Mouse (Mus musculus): ENCODE data around the gene Kctd4. TPM values are rescaled to one million over a fixed set of nuclear protein-coding genes. Genes with fewer than 3 reads are reported as not detected.
A peak's percentile ranks its signal among the peaks of the same experiment; 100 is the strongest.
"Not testable (repeated sequence)": the region's sequence is repeated elsewhere in the genome, so short reads cannot be mapped to it uniquely, and the experiment has no call there.

Kctd4 gene
- polyA plus RNA-seq (2011; ENCODE audit: insufficient read depth, insufficient read length, low replicate concordance, missing spikeins), result not detected in 2 replicates

DNA sequence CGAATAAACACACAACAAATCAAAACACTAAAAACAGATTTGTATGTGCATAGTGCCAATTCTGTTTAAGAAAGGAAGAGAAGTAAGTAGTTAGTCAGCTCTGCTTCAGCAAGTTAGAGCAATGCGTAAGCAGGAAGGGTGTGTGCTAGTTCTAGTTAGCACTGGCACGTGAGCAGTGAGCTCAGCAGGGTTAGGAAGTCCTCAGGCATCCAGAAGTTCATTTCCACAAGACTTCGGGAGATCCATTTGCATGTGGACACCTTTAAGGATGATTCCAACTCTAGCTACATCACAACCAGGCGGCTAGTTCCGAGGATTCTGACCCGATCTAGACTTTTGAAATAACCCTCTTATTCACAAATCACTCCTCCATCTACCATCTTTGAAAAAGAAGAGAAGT is at the start of gene Kctd4:
TSS of gene Kctd4 (plus strand) at position 244 of the 400 bp plus-strand sequence.
- H3K27ac ChIP-seq (ENCODE audit: control insufficient read depth, insufficient read depth, low read depth, low read length, poor library complexity), result no peak within 1 kb of the TSS
- H3K4me3 ChIP-seq (replicated peaks; ENCODE audit: control insufficient read depth, low read depth, low read length), result no peak within 1 kb of the TSS
- TF ChIP-seq POLR2A (IDR thresholded peaks at IDR 0.05; ENCODE audit: borderline replicate concordance, control insufficient read depth, low read depth, low read length) (no peak), CTCF (IDR thresholded peaks at IDR 0.05; ENCODE audit: control insufficient read depth, insufficient read depth, low read length) (no peak)
- H3K4me1 ChIP-seq (ENCODE audit: control insufficient read depth, insufficient read depth, low read length), result no peaks in the 10 kb centered on the region; the same call in 1 of the 2 replicates
- WGBS, result 82% methylated on average over 7 of the region's 7 CpGs

GRCm38 (mm10) chr14:75906931-75907330 is 47.9 kb upstream of the Kctd4 start:
- WGBS, result 55% methylated on average over 8 of the region's 8 CpGs
- TF ChIP-seq CTCF (IDR thresholded peaks at IDR 0.05; ENCODE audit: control insufficient read depth, insufficient read depth, low read length), result no peak
- no peak for TF ChIP-seq POLR2A (IDR thresholded peaks at IDR 0.05; ENCODE audit: borderline replicate concordance, control insufficient read depth, low read depth, low read length)
- H3K4me1 ChIP-seq (ENCODE audit: control insufficient read depth, insufficient read depth, low read length), result no peaks in the 10 kb centered on the region; the same call in 1 of the 2 replicates
- no peak overlapping the region for H3K27ac ChIP-seq (ENCODE audit: control insufficient read depth, insufficient read depth, low read depth, low read length, poor library complexity)
- H3K4me3 ChIP-seq (replicated peaks; ENCODE audit: control insufficient read depth, low read depth, low read length), result no peak overlapping the region

DNA sequence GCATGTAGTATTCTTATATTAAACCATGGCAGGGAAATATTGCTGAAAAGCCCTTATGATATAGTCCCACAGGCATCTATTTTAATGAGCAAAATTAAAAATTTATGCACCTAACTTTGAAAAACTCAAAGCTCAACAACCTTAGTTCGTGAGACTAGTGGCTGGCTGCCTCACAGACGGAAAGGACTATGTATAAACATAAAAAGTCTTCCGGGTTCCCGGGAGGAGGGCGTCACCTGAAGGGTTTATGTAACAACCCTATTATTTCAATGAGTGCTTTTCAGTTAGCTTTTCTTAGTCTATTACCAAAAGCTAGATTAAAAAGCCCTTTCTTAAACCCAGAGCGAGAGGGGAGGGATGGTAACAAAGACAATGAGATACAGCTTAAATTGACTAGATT is 42.8 kb upstream of the Kctd4 start:
- H3K4me1 ChIP-seq (ENCODE audit: control insufficient read depth, insufficient read depth, low read length), result no peaks in the 10 kb centered on the region
- H3K27ac ChIP-seq (ENCODE audit: control insufficient read depth, insufficient read depth, low read depth, low read length, poor library complexity), result no peak overlapping the region
- 89% methylated on average over 6 of the region's 6 CpGs for WGBS
- H3K4me3 ChIP-seq (replicated peaks; ENCODE audit: control insufficient read depth, low read depth, low read length), result no peak overlapping the region
- TF ChIP-seq POLR2A (IDR thresholded peaks at IDR 0.05; ENCODE audit: borderline replicate concordance, control insufficient read depth, low read depth, low read length), result no peak
- TF ChIP-seq CTCF (IDR thresholded peaks at IDR 0.05; ENCODE audit: control insufficient read depth, insufficient read depth, low read length), result no peak

DNA sequence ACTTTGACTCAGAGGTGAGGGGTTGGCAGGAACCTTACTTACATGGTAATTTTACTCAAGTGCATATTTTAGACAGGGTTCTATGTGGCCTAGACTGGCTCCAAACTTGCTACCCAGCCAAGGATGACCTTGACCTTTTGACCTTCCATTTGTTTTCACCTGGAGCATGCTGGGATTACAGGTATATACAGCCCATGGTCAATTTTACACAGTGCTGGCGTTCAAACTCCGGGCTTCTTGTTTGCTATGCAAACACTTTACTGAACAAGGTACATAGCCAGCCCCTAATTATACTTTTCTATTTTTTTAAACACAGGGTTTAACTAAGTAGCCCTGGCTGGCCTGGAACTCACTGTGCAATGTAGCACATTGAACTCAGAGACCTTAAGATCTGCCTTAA is 42.1 kb upstream of the Kctd4 start:
- Histone ChIP-seq H3K4me1 (ENCODE audit: control insufficient read depth, insufficient read depth, low read length) (no peaks in the 10 kb centered on the region), H3K27ac (ENCODE audit: control insufficient read depth, insufficient read depth, low read depth, low read length, poor library complexity) (no peak overlapping the region), H3K4me3 (replicated peaks; ENCODE audit: control insufficient read depth, low read depth, low read length) (no peak overlapping the region)
- TF ChIP-seq CTCF (IDR thresholded peaks at IDR 0.05; ENCODE audit: control insufficient read depth, insufficient read depth, low read length) (no peak), POLR2A (IDR thresholded peaks at IDR 0.05; ENCODE audit: borderline replicate concordance, control insufficient read depth, low read depth, low read length) (no peak)
- 86% methylated on average over 2 of the region's 2 CpGs for WGBS

DNA sequence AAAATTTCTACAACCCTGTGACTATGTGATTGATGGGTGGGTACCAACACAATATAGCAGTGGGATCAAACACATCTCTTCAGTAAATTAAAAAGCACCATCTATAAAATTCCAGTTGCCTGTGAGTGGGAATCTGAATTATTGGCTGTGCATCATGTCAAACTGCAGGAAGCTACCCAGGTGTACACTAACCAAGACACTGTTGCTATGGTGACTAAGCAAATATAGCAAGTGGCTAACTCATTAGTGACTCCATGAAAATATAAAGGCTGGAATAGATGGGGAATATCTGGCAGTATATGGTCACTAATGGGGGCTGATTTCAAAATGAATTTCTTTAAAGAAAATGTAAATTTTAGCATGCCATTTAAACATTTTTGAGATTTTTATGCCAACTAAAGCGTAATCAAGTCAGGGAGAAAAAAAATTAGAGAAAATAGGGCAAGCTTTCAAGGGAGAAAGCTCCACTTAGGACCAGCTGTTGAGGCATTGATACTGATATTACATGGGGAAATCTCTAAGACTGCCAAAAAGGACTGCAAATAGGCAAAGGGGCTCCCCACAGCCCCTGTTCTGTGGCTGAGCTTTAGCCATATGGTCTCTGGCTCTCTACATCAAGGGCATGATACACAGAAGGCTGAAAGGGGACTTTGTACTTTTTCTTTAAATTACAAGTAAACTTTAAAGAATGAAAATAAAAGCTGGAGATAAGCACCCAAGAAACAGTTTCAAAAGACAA is 31.3 kb upstream of the Kctd4 start:
- no peak overlapping the region for H3K4me3 ChIP-seq (replicated peaks; ENCODE audit: control insufficient read depth, low read depth, low read length)
- H3K27ac ChIP-seq (ENCODE audit: control insufficient read depth, insufficient read depth, low read depth, low read length, poor library complexity), result no peak overlapping the region
- WGBS, result 91% methylated on average over 1 of the region's 1 CpGs
- no peak for TF ChIP-seq CTCF (IDR thresholded peaks at IDR 0.05; ENCODE audit: control insufficient read depth, insufficient read depth, low read length)
- no peak for TF ChIP-seq POLR2A (IDR thresholded peaks at IDR 0.05; ENCODE audit: borderline replicate concordance, control insufficient read depth, low read depth, low read length)
- H3K4me1 ChIP-seq (ENCODE audit: control insufficient read depth, insufficient read depth, low read length), result no peaks in the 10 kb centered on the region

- not testable (repeated sequence) for H3K27ac ChIP-seq (ENCODE audit: control insufficient read depth, insufficient read depth, low read depth, low read length, poor library complexity)
- WGBS, result 86% methylated on average over 8 of the region's 8 CpGs
Measured at GRCm38 (mm10) chr14:75929713-75930112, 25.1 kb upstream of the Kctd4 start.

DNA sequence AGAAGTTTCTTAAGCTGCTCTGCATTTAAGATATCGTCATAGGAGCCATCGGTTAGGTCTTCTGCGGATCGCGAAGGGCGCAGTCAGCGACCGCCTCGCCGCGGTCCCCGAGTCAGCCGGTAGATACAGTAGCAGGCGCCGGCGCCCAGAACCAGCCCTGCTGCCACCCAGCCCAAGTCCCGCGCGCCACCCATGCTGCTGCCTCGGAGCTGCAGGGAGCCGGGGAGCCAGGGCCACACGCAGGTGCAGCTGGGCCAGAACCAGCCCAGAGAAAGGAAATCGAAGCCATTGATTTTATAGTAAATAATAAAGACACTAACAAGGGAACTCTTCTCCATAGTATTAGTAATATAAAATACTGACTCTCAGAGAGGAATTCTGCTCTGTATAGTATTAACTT is 23.5 kb upstream of the Kctd4 start:
- WGBS, result 96% methylated on average over 23 of the region's 23 CpGs
- no peak overlapping the region for H3K4me3 ChIP-seq (replicated peaks; ENCODE audit: control insufficient read depth, low read depth, low read length)
- TF ChIP-seq CTCF (IDR thresholded peaks at IDR 0.05; ENCODE audit: control insufficient read depth, insufficient read depth, low read length) (no peak), POLR2A (IDR thresholded peaks at IDR 0.05; ENCODE audit: borderline replicate concordance, control insufficient read depth, low read depth, low read length) (no peak)

More at GRCm38 (mm10) chr14:75929713-75930112, 25.1 kb upstream of the Kctd4 start:
- not testable (repeated sequence) for H3K4me3 ChIP-seq (replicated peaks; ENCODE audit: control insufficient read depth, low read depth, low read length); H3K4me1 ChIP-seq (ENCODE audit: control insufficient read depth, insufficient read depth, low read length)

DNA sequence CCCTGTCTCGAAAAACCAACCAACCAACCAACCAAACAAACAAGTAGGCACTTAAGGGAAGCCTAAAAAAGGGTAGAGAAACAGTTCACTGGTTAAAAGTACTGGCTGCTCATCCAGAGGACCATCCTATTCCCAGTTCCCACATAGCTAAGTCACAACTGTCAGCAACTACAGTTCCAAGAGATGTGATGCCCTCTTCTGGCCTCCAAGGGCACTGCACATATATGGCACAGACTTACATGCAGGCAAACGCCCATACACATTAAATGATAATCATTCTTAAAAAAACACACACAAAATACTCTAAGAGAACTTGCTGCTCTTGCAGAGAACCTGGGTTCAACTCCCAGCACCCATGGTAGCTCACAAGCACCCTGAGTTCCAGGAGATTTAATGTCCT is 20.4 kb upstream of the Kctd4 start:
- Histone ChIP-seq H3K4me3 (replicated peaks; ENCODE audit: control insufficient read depth, low read depth, low read length) (no peak overlapping the region), H3K4me1 (ENCODE audit: control insufficient read depth, insufficient read depth, low read length) (no peaks in the 10 kb centered on the region), H3K27ac (ENCODE audit: control insufficient read depth, insufficient read depth, low read depth, low read length, poor library complexity) (no peak overlapping the region)
- 73% methylated on average over 2 of the region's 2 CpGs for WGBS
- TF ChIP-seq POLR2A (IDR thresholded peaks at IDR 0.05; ENCODE audit: borderline replicate concordance, control insufficient read depth, low read depth, low read length) (no peak), CTCF (IDR thresholded peaks at IDR 0.05; ENCODE audit: control insufficient read depth, insufficient read depth, low read length) (peak; percentile 42; the same call in 1 of the 2 replicates)

More for the DNA sequence above, 23.5 kb upstream of the Kctd4 start:
- Histone ChIP-seq H3K4me1 (ENCODE audit: control insufficient read depth, insufficient read depth, low read length) (no peaks in the 10 kb centered on the region), H3K27ac (ENCODE audit: control insufficient read depth, insufficient read depth, low read depth, low read length, poor library complexity) (no peak overlapping the region)

Data from bone marrow, adult 2 months (tissue).